13 mouse cellular contexts compared by ENCODE assay signal in genomic region chr4:62348329-62348705, GRCm38 (mm10). TPM values are rescaled to one million over a fixed set of nuclear protein-coding genes. Genes with fewer than 3 reads are reported as not detected.
DNase-seq lines count a peak whose midpoint lies in the region; ATAC-seq and TF ChIP-seq lines count a peak whose summit lies in the region.
"Had no signal": no experiment of that assay in that cellular context is flagged by ENCODE, and none has a peak within 500 bp of the region (broad histone marks: within the 10 kb centered on the region; RNA-seq: fewer than 3 reads in every experiment).

No protein-coding gene starts in this region.

- peak overlapping the region; percentile 47 for H3K27ac ChIP-seq in heart, embryonic 10.5 days
- 0 out of 2 replicates have a peak overlapping the region, but pooled peaks have one; percentile 5 for H3K27ac ChIP-seq in layer of hippocampus, adult 2 months
- peak overlapping the region; percentile 72 for H3K27ac ChIP-seq in heart, postnatal 0 days (ENCODE audit: low read depth)
- no peak overlapping the region for H3K27ac ChIP-seq in midbrain, embryonic 14.5 days (replicated peaks; ENCODE audit: low read depth, low read length)
- H3K27ac ChIP-seq: neural tube, embryonic 12.5 days had no signal

- 0 out of 2 replicates have a peak overlapping the region, but pooled peaks have one; percentile 7 for H3K4me2 ChIP-seq in heart, postnatal 0 days (ENCODE audit: low read depth, low read length)
- H3K4me2 ChIP-seq in midbrain, embryonic 14.5 days (ENCODE audit: low read length), result no peak overlapping the region
- H3K4me2 ChIP-seq: neural tube, embryonic 12.5 days had no signal

- TF ChIP-seq CTCF in layer of hippocampus, adult 2 months (conservative IDR thresholded peaks at IDR 0.05), result no peak
- TF ChIP-seq CTCF in heart, postnatal 0 days (IDR thresholded peaks at IDR 0.05; ENCODE audit: low read depth), result no peak

- H3K4me3 ChIP-seq in heart, embryonic 10.5 days, result no peak overlapping the region
- no peak overlapping the region for H3K4me3 ChIP-seq in layer of hippocampus, adult 2 months
- no peak overlapping the region for H3K4me3 ChIP-seq in heart, postnatal 0 days (ENCODE audit: low read depth, low read length)
- no peak overlapping the region for H3K4me3 ChIP-seq in midbrain, embryonic 14.5 days (replicated peaks; ENCODE audit: low read depth, low read length)
- H3K4me3 ChIP-seq: neural tube, embryonic 12.5 days had no signal

- WGBS in heart, embryonic 10.5 days, result 48% methylated on average over 2 of the region's 2 CpGs
- 40% methylated on average over 2 of the region's 2 CpGs for WGBS in heart, postnatal 0 days
- WGBS in midbrain, embryonic 14.5 days, result 85% methylated on average over 2 of the region's 2 CpGs

- H3K27me3 ChIP-seq in heart, embryonic 10.5 days (ENCODE audit: insufficient read depth, poor library complexity, severe bottlenecking), result no peaks in the 10 kb centered on the region
- H3K27me3 ChIP-seq in heart, postnatal 0 days (ENCODE audit: control insufficient read depth, insufficient read depth, low read length), result no peaks in the 10 kb centered on the region
- no peaks in the 10 kb centered on the region for H3K27me3 ChIP-seq in midbrain, embryonic 14.5 days (ENCODE audit: control insufficient read depth, insufficient read depth, low read length)
- H3K27me3 ChIP-seq: neural tube, embryonic 12.5 days had no signal

- DNase-seq in heart, embryonic 10.5 days (ENCODE audit: low spot score), result no peak
- no peak for DNase-seq in heart, postnatal 36 days
- DNase-seq in layer of hippocampus, adult 2 months (ENCODE audit: low spot score in 2 of 2), result no peak
- no peak for DNase-seq in layer of hippocampus, adult 9-10 months (ENCODE audit: low spot score)
- no peak for DNase-seq in heart, postnatal 0 days (ENCODE audit: low spot score)
- peak; percentile 44 for DNase-seq in lung, postnatal 36 days
- DNase-seq in thymus, postnatal 10 days (ENCODE audit: low spot score in 2 of 2), result no peak
- no peak for DNase-seq in midbrain, embryonic 14.5 days
- DNase-seq: adrenal gland, postnatal 10 days; cerebellum, adult 18-20 months; right cerebral cortex, postnatal 14 days had no signal

- TF ChIP-seq EP300 in heart, postnatal 0 days (IDR thresholded peaks at IDR 0.05; ENCODE audit: low read depth), result no peak

- no peaks in the 10 kb centered on the region for H3K4me1 ChIP-seq in heart, embryonic 10.5 days
- H3K4me1 ChIP-seq in heart, postnatal 0 days (ENCODE audit: control insufficient read depth, insufficient read depth), result 0 out of 2 replicates have a peak, but pooled peaks cover 3% of the 10 kb centered on the region
- no peaks in the 10 kb centered on the region for H3K4me1 ChIP-seq in midbrain, embryonic 14.5 days (ENCODE audit: control insufficient read depth, insufficient read depth, low read length)
- H3K4me1 ChIP-seq: neural tube, embryonic 12.5 days had no signal

- H3K9ac ChIP-seq in heart, postnatal 0 days (replicated peaks; ENCODE audit: low read depth, low read length), result no peak overlapping the region
- no peak overlapping the region for H3K9ac ChIP-seq in midbrain, embryonic 14.5 days (replicated peaks; ENCODE audit: low read length)
- H3K9ac ChIP-seq: neural tube, embryonic 12.5 days had no signal

- intact Hi-C loops in heart, postnatal 36 days (cut with DNase I), result loop anchor here (10.0 kb wide), 1 partner anchor 416 kb away; no protein-coding TSS in a partner anchor

- H3K9me3 ChIP-seq in heart, embryonic 10.5 days, result no peaks in the 10 kb centered on the region
- H3K9me3 ChIP-seq in heart, postnatal 0 days (replicated peaks; ENCODE audit: control insufficient read depth, low read length), result no peaks in the 10 kb centered on the region
- H3K9me3 ChIP-seq in midbrain, embryonic 14.5 days (ENCODE audit: control insufficient read depth, low read length), result no peaks in the 10 kb centered on the region
- H3K9me3 ChIP-seq: neural tube, embryonic 12.5 days had no signal

- peaks cover 31% of the 10 kb centered on the region for H3K36me3 ChIP-seq in heart, embryonic 10.5 days
- H3K36me3 ChIP-seq in heart, postnatal 0 days (replicated peaks; ENCODE audit: control insufficient read depth, insufficient read depth, low read length), result peaks cover 36% of the 10 kb centered on the region
- peaks cover 27% of the 10 kb centered on the region for H3K36me3 ChIP-seq in midbrain, embryonic 14.5 days (ENCODE audit: control insufficient read depth, insufficient read depth, low read length)

- no peak for ATAC-seq in heart, postnatal 0 days (ENCODE audit: insufficient read depth, low read depth)
- no peak for ATAC-seq in midbrain, embryonic 14.5 days (ENCODE audit: low FRiP score, low TSS enrichment)
- ATAC-seq: forebrain, embryonic 16.5 days had no signal

RNA-seq across cellular contexts. Expression of gene Fkbp15, which starts 12.0 kb away (rescaled TPM):
- 17.2 and 19.5 TPM in 2 replicates for polyA plus RNA-seq in heart, embryonic 10.5 days (2016; fragmentation: Nextera tagmentation; extraction: Ambion mirVana)
- 10 to 100 TPM; 19.3 to 23.2 TPM for total RNA-seq in heart, postnatal 36 days (2021)
- 10 to 100 TPM; 41.1 to 43.4 TPM for total RNA-seq in layer of hippocampus, adult 2 months (2021)
- total RNA-seq in heart, postnatal 0 days (2014; rRNA removed; ENCODE audit: low replicate concordance), result 18.7 and 34.3 TPM in 2 replicates
- 11.1 and 11.8 TPM in 2 replicates for polyA plus RNA-seq in heart, postnatal 0 days (2015; fragmentation: Nextera tagmentation; extraction: Ambion mirVana)
- 17.6 and 23.0 TPM in 2 replicates for polyA plus RNA-seq in midbrain, embryonic 14.5 days (2014; fragmentation: Nextera tagmentation; extraction: Ambion mirVana)

RNA-seq across cellular contexts. Expression of gene Slc31a1, which starts 12.2 kb away (rescaled TPM):
- 46.9 and 53.6 TPM in 2 replicates for polyA plus RNA-seq in heart, embryonic 10.5 days (2016; fragmentation: Nextera tagmentation; extraction: Ambion mirVana)
- total RNA-seq in heart, postnatal 36 days (2021), result 10 to 100 TPM; 18.8 to 20.3 TPM
- 10 to 100 TPM; 11.7 to 11.9 TPM for total RNA-seq in layer of hippocampus, adult 2 months (2021)
- 15.9 and 17.8 TPM in 2 replicates for total RNA-seq in heart, postnatal 0 days (2014; rRNA removed; ENCODE audit: low replicate concordance)
- 35.0 and 35.1 TPM in 2 replicates for polyA plus RNA-seq in heart, postnatal 0 days (2015; fragmentation: Nextera tagmentation; extraction: Ambion mirVana)
- 24.8 and 38.1 TPM in 2 replicates for polyA plus RNA-seq in midbrain, embryonic 14.5 days (2014; fragmentation: Nextera tagmentation; extraction: Ambion mirVana)
